Mouse (Mus musculus) cortical plate, adult 2 months (tissue): ENCODE data around the gene Tmem94.

ENCODE experiments used
- CTCF ChIP-seq: fragments of 200-500 bp; IDR thresholded peaks from 2 replicates; pipeline ENCODE4 v1.5.1; 2011; ENCODE audit warnings: mild to moderate bottlenecking, control low read depth, low read length; ENCODE audit not compliant: insufficient read depth; ENCODE audit errors: extremely low read depth
- POLR2A ChIP-seq: fragments of 200-500 bp; IDR thresholded peaks from 2 replicates; pipeline ENCODE4 v1.6.1; 2011; ENCODE audit warnings: mild to moderate bottlenecking, low read length, control low read depth; ENCODE audit not compliant: insufficient read depth; ENCODE audit errors: extremely low read depth

DNA sequence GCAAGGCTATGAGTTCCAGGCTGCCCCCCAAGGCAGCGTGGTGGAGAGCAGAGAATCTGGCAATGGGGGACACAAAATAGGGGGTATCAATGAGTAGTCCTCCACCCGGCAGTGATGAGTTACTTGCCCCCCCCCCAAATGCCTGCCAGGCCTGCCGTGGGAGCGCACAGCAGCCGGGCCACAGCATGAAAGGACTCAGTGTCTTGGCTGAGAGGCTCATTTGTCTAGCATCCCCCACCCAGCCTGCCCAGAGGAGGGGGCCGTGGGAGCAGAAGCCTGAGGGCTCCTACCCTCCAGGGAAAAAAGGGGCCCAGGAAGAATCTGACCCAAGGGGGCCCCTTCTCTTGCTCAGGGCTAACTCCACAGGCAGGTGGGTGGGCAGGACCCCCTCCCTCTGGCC, 42.1 kb downstream of the Tmem94 start:
- TF ChIP-seq CTCF (no peak), POLR2A (no peak)
